Mouse (Mus musculus) neural tube, embryonic 15.5 days (tissue): Measurements from ENCODE around the gene Mob1b. TPM values are rescaled to one million over a fixed set of nuclear protein-coding genes. Genes with fewer than 3 reads are reported as not detected.

Source experiments
- polyA plus RNA-seq: library from polyadenylated mRNA; unstranded; fragments of >200 nt; fragmentation: Nextera tagmentation; extraction: Ambion mirVana; gene quantifications from 2 replicates; pipeline ENCODE4 v1.2.1, GENCODE M21; 2015

Mob1b gene
- polyA plus RNA-seq, 1 experiment from 2014 or later, result 7.8 TPM

Other genes starting within 250 kb of the Mob1b start
- not detected in 2 replicates for gene Enam, start 232.9 kb upstream of the Mob1b start, polyA plus RNA-seq
- 0.26 and 0.33 TPM in 2 replicates for gene Jchain, start 193.0 kb upstream of the Mob1b start, polyA plus RNA-seq
- 44.4 and 58.6 TPM in 2 replicates for gene Utp3, start 166.4 kb upstream of the Mob1b start, polyA plus RNA-seq
- 201 and 259 TPM in 2 replicates for gene Rufy3, start 155.8 kb upstream of the Mob1b start, polyA plus RNA-seq
- gene Grsf1, start 44.7 kb upstream of the Mob1b start, polyA plus RNA-seq, result 53.1 and 53.4 TPM in 2 replicates
- gene Dck, start 44.1 kb downstream of the Mob1b start, polyA plus RNA-seq, result 41.8 and 50.2 TPM in 2 replicates
- gene Slc4a4, start 166.0 kb downstream of the Mob1b start, polyA plus RNA-seq, result 12.2 and 13.4 TPM in 2 replicates